Mouse (Mus musculus): ENCODE measurements around the gene Afg1l. TPM values are rescaled to one million over a fixed set of nuclear protein-coding genes. Genes with fewer than 3 reads are reported as not detected.

The Afg1l gene
- total and polyA plus RNA-seq, 3 experiments: 3.7 to 9.2 (median 8.4) TPM

DNA sequence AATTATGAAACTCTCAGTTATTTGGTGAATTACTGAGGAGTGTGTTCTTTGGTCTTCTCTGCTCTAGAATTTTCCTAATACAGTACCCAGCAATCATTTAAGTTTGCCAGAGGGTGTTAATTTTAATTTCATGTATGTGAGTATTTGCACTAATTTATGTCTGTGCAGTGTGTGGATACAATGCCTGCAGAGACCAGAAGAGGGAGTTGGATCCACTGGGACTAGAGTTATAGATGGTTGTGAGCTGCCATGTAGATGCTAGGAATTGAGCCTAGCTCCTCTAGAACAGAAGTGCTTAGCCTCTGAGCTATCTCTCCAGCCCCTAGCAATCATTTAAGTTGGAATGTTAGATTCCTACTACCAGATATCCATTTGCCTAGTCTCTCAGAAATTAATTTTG is 35.8 kb upstream of the Afg1l start:
- Histone ChIP-seq H3K36me3 (replicated peaks) (peaks cover 53% of the 10 kb centered on the region), H3K27me3 (ENCODE audit: insufficient read depth, low read length) (no peaks in the 10 kb centered on the region), H3K9me3 (replicated peaks) (no peaks in the 10 kb centered on the region), H3K4me3 (ENCODE audit: low read depth, low read length) (no peak overlapping the region), H3K4me1 (ENCODE audit: insufficient read depth, low read depth, low read length) (peaks cover 77% of the 10 kb centered on the region)
- ATAC-seq (ENCODE audit: extremely low read depth, insufficient number of reproducible peaks, low FRiP score, poor library complexity, severe bottlenecking): no peak
- TF ChIP-seq TAL1 (conservative IDR thresholded peaks at IDR 0.05; ENCODE audit: low read depth, low read length) (no peak), POLR2AphosphoS5 (IDR thresholded peaks at IDR 0.05; ENCODE audit: insufficient replicate concordance, low read depth, low read length) (no peak), GATA1 (IDR thresholded peaks at IDR 0.05; ENCODE audit: borderline replicate concordance, low read length) (no peak), CTCF (IDR thresholded peaks at IDR 0.05; ENCODE audit: low read depth, low read length) (no peak), GATA2 (IDR thresholded peaks at IDR 0.05; ENCODE audit: borderline replicate concordance, low read depth, low read length) (no peak)
- no peak for DNase-seq (ENCODE audit: low spot score)

- H3K36me3 ChIP-seq (replicated peaks): peaks cover 63% of the 10 kb centered on the region
- ATAC-seq (ENCODE audit: extremely low read depth, insufficient number of reproducible peaks, low FRiP score, poor library complexity, severe bottlenecking) (peak; percentile 88), DNase-seq (ENCODE audit: low spot score) (peak; percentile 25)
- no peaks in the 10 kb centered on the region for H3K27me3 ChIP-seq (ENCODE audit: insufficient read depth, low read length)
- TF ChIP-seq POLR2AphosphoS5 (IDR thresholded peaks at IDR 0.05; ENCODE audit: insufficient replicate concordance, low read depth, low read length): no peak
- peak; percentile 37; the same call in 1 of the 2 replicates for TF ChIP-seq TAL1 (conservative IDR thresholded peaks at IDR 0.05; ENCODE audit: low read depth, low read length)
- no peak for TF ChIP-seq CTCF (IDR thresholded peaks at IDR 0.05; ENCODE audit: low read depth, low read length)
- no peak for TF ChIP-seq GATA2 (IDR thresholded peaks at IDR 0.05; ENCODE audit: borderline replicate concordance, low read depth, low read length)
- TF ChIP-seq GATA1 (IDR thresholded peaks at IDR 0.05; ENCODE audit: borderline replicate concordance, low read length): no peak
- H3K4me1 ChIP-seq (ENCODE audit: insufficient read depth, low read depth, low read length): peaks cover 75% of the 10 kb centered on the region
- H3K4me3 ChIP-seq (ENCODE audit: low read depth, low read length): no peak overlapping the region
- no peaks in the 10 kb centered on the region for H3K9me3 ChIP-seq (replicated peaks)
These were observed 33.1 kb upstream of the Afg1l start for GRCm38 (mm10) chr10:42511184-42512135.

DNA sequence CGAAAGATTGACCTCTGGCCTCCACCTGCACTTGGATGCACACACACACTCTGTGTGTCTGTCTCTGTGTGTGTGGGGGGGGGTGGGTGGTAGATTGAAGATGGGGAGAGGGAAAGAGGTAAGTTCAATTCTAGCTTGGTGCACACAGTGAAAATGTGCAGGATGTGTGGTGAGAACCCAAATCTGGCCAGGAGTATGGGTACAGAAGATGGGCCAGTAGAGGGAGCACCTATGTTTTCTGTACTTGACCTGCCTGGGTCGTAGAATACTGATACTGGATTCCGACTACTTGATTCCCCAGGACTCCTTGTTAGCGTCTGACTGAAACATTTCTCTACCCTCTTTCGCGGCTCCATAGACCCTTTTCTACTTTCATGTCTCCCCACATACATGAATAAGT is 31.8 kb upstream of the Afg1l start:
- Histone ChIP-seq H3K27me3 (ENCODE audit: insufficient read depth, low read length) (no peaks in the 10 kb centered on the region), H3K4me1 (ENCODE audit: insufficient read depth, low read depth, low read length) (peaks cover 72% of the 10 kb centered on the region), H3K4me3 (ENCODE audit: low read depth, low read length) (no peak overlapping the region), H3K36me3 (replicated peaks) (peaks cover 60% of the 10 kb centered on the region), H3K9me3 (replicated peaks) (no peaks in the 10 kb centered on the region)
- no peak for DNase-seq (ENCODE audit: low spot score)
- no peak for ATAC-seq (ENCODE audit: extremely low read depth, insufficient number of reproducible peaks, low FRiP score, poor library complexity, severe bottlenecking)
- TF ChIP-seq POLR2AphosphoS5 (IDR thresholded peaks at IDR 0.05; ENCODE audit: insufficient replicate concordance, low read depth, low read length): no peak
- no peak for TF ChIP-seq GATA1 (IDR thresholded peaks at IDR 0.05; ENCODE audit: borderline replicate concordance, low read length)
- no peak for TF ChIP-seq GATA2 (IDR thresholded peaks at IDR 0.05; ENCODE audit: borderline replicate concordance, low read depth, low read length)
- TF ChIP-seq TAL1 (conservative IDR thresholded peaks at IDR 0.05; ENCODE audit: low read depth, low read length): no peak
- TF ChIP-seq CTCF (IDR thresholded peaks at IDR 0.05; ENCODE audit: low read depth, low read length): no peak

- ATAC-seq (ENCODE audit: extremely low read depth, insufficient number of reproducible peaks, low FRiP score, poor library complexity, severe bottlenecking) (no peak), DNase-seq (ENCODE audit: low spot score) (no peak)
- no peaks in the 10 kb centered on the region for H3K9me3 ChIP-seq (replicated peaks)
- no peak for TF ChIP-seq CTCF (IDR thresholded peaks at IDR 0.05; ENCODE audit: low read depth, low read length)
- no peak for TF ChIP-seq TAL1 (conservative IDR thresholded peaks at IDR 0.05; ENCODE audit: low read depth, low read length)
- no peak for TF ChIP-seq POLR2AphosphoS5 (IDR thresholded peaks at IDR 0.05; ENCODE audit: insufficient replicate concordance, low read depth, low read length)
- TF ChIP-seq GATA2 (IDR thresholded peaks at IDR 0.05; ENCODE audit: borderline replicate concordance, low read depth, low read length): no peak
- no peak for TF ChIP-seq GATA1 (IDR thresholded peaks at IDR 0.05; ENCODE audit: borderline replicate concordance, low read length)
- H3K4me3 ChIP-seq (ENCODE audit: low read depth, low read length): peak overlapping the region; percentile 44; the same call in 1 of the 2 replicates
- H3K36me3 ChIP-seq (replicated peaks): peaks cover 34% of the 10 kb centered on the region
- H3K4me1 ChIP-seq (ENCODE audit: insufficient read depth, low read depth, low read length): peaks cover 54% of the 10 kb centered on the region
- H3K27me3 ChIP-seq (ENCODE audit: insufficient read depth, low read length): no peaks in the 10 kb centered on the region
These were observed 25.8 kb upstream of the Afg1l start for GRCm38 (mm10) chr10:42504096-42504710.

DNA sequence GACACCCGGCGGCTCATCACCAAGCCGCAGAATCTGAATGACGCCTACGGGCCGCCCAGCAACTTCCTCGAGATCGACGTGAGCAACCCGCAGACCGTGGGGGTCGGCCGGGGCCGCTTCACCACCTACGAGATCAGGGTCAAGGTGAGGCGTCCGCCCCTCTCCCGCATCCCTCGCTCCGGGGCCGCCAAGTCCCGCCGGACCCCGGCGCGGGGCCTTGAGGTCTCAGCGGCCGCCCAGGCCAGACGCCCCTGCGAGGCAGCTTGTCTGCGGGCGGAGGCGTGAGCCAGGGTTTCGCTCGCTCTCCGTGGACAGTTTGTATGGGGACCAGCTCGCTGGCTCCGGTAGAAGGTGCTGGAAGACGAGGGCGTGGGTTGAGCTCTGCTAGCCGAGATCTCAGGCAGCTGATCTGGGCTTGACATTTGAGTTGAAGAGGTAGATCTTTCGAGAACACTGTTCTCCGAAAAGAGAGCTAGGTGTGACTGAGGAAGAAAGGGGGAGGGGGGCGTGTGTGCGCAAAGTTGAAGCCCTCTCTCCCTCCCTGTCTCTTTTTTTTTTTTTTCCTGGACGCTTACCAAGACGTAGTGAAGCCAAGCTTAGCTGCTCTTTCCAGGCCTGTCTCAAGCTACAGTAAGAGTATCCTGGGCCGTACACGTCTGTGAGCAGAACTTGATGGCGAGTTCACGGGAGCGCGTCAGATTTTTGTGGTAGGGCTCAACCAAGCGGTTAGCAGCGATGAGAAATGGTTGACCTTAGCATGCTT is 24.2 kb upstream of the Afg1l start:
- DNase-seq (ENCODE audit: low spot score) (no peak), ATAC-seq (ENCODE audit: extremely low read depth, insufficient number of reproducible peaks, low FRiP score, poor library complexity, severe bottlenecking) (no peak)
- Histone ChIP-seq H3K9me3 (replicated peaks) (no peaks in the 10 kb centered on the region), H3K36me3 (replicated peaks) (peaks cover 23% of the 10 kb centered on the region), H3K4me1 (ENCODE audit: insufficient read depth, low read depth, low read length) (peaks cover 54% of the 10 kb centered on the region), H3K4me3 (ENCODE audit: low read depth, low read length) (peak overlapping the region; percentile 92), H3K27me3 (ENCODE audit: insufficient read depth, low read length) (no peaks in the 10 kb centered on the region)
- no peak for TF ChIP-seq GATA2 (IDR thresholded peaks at IDR 0.05; ENCODE audit: borderline replicate concordance, low read depth, low read length)
- no peak for TF ChIP-seq GATA1 (IDR thresholded peaks at IDR 0.05; ENCODE audit: borderline replicate concordance, low read length)
- TF ChIP-seq POLR2AphosphoS5 (IDR thresholded peaks at IDR 0.05; ENCODE audit: insufficient replicate concordance, low read depth, low read length): no peak
- no peak for TF ChIP-seq CTCF (IDR thresholded peaks at IDR 0.05; ENCODE audit: low read depth, low read length)

All from G1E (cell line).